Mouse (Mus musculus): ENCODE results near the gene Gm10563. TPM values are rescaled to one million over a fixed set of nuclear protein-coding genes. Genes with fewer than 3 reads are reported as not detected.
"Not testable (repeated sequence)": the region's sequence is repeated elsewhere in the genome, so short reads cannot be mapped to it uniquely, and the experiment has no call there.

The Gm10563 gene
- not detected for total RNA-seq (2021)
- long read RNA-seq, experiment 1, partial matches to known transcripts: 0 of 6 reads
- long read RNA-seq, experiment 1, other reads (novel, unspliced or antisense): 6 of 6 reads
- long read RNA-seq, experiment 2, partial matches to known transcripts: 0 of 3 reads
- long read RNA-seq, experiment 2, other reads (novel, unspliced or antisense): 3 of 3 reads

DNA sequence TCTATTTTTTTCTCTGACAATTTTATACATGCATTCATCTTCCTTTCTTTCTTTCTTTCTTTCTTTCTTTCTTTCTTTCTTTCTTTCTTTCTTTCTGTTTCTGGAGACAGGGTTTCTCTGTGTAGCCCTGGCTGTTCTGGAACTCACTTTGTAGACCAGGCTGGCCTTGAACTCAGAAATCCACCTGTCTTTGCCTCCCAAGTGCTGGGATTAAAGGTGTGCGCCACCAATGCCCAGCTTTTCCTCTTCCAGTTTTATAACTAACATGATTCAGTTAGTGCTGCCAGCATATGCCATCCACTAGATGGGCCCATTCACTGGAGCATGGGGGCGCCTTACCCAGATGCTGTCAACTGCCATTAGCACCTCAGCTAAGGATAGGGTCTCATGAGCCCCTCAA, at the start of gene Gm10563:
TSS of gene Gm10563 (minus strand) at position 101 of the 400 bp plus-strand sequence.
- DNase-seq: not testable (repeated sequence)

DNA sequence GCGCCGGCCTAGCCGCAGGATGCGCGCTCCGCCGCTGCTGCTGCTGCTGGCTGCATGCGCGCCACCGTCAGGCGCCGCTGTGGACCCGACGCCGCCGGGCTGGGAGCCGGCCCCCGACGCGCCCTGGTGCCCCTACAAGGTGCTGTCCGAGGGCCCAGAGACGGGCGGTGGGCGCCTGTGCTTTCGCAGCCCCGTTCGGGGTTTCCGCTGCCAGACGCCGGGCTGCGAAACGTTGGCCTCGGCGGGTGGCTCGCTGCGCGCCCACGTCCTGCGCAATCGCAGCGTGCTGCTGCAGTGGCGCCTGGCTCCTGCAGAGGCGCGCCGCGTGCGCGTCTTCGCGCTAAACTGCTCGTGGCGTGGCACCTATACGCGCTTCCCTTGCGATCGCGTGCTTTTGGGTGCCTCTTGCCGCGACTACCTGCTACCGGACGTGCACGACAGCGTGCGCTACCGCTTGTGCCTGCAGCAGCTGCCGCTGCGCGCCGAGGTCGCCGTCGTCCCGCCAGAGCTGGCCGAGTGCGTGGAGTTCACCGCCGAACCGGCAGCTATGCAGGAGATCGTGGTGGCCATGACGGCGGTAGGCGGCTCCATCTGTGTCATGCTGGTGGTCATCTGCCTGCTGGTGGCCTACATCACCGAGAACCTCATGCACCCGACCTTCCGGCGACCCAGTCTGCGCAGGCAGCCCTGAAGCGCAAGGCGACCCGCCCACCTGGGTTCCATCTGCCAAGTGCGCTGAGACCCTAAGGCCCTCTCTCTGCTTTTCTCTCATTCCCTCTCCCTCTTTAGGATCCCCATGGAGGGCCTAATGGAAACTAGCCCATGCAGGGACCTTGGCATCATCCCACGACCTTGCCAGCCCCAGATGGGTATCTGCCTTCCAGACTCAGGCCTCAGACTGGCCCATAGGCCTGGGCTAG, 49.5 kb upstream of the Gm10563 start:
- DNase-seq: peak; percentile 75

DNA sequence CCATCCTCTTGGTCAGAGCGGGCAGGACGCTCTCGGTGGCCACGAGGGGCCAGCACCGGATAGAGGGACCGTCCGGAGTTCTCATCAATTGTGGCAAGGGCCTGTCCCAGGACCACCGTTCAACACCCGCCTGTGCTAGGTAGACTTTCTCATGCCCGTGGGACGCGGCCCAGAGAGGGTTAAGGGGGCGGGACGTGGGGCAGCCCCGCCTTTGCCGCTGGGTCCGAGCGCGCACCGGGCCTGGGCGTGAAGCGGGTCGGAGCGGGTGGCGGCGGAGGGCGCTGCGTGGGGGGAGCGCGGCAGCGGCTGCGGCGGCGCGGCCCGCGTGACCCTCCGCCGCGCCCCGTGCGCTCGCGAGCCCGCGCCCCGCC, 48.9 kb upstream of the Gm10563 start, which contains the start of gene Fndc10:
TSS of gene Fndc10 (plus strand) at position 232 of the 371 bp plus-strand sequence.
- DNase-seq: peak; percentile 86

DNA sequence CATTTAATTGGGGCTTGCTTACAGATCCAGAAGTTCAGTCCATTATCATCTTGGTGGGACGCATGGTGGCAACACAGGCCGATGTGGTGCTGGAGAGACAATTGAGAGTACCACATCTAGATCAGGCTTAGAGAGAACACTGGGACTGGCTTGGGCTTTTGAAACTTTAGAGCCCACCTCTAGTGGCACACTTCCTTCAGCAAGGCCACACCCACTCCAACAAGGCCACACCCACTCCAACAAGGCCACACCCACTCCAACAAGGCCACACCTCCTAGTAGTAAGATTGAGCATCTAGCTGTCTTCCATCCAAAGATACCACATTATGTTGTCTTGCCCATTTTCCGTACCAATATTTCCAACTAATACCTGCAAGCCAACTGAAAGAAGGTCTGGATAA, 47.2 kb upstream of the Gm10563 start:
- no peak for DNase-seq

DNA sequence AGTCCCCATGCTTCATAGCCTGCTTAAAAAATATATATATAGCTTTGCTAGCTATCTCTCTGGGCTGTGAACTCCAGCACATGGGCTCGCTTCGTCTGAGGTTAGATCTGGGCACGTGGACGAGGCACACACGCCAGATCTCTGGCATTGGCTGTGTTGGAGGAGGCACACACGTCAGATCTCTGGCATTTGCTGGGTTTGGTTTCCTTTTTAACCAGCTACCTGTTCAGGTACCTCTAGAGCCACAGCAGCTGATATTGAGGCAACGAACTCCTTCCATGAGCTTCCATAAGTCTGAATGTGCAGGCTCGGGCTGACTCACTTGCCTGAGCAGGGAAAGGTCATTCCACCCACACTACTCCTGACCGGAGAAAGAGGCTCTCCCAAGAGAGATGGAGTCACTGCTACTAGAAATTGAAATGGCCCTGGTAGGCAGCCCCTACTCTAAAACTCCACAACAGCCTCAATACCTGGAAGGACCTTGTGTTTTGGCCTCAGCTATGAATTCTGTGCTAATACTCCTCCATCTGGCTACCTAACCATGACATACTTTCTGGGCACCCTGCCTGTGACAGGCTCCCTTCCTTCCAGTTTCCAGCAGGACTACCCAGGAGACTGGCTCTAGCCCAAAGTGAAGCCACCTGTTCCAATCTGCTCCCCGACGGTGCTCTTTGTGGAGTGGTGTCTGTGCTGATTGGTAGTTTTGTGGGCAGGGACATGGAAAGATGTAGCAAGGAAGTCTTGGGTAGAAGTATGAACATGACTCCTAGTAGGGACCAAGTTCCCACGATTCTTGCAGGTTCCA, 45.6 kb upstream of the Gm10563 start:
- no peak for DNase-seq

DNA sequence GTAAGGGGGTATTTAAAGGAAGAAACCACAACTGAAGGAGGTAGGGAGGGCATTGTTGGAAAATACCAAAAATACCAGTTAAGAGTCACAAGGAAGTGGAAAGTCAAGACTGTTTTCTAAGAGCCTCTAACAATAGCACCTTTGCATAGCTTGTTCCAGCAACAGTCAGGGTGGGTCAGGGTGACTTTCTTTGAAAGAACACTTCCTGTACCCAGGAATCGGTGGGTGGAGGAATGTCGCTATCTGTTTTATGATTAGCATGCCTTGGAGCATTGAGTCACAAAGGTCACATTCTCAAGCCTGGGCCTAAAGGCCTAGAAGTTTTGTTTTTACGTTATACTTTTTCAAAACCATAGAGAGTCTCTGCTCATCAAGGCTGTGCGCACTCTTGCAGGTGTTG, 42.6 kb upstream of the Gm10563 start:
- not testable (repeated sequence) for DNase-seq

- not testable (repeated sequence) for DNase-seq
Observed at GRCm38 (mm10) chr4:155683670-155684277, 38.6 kb upstream of the Gm10563 start.

GRCm38 (mm10) chr4:155675991-155676390, 30.8 kb upstream of the Gm10563 start:
- DNase-seq: no peak

DNA sequence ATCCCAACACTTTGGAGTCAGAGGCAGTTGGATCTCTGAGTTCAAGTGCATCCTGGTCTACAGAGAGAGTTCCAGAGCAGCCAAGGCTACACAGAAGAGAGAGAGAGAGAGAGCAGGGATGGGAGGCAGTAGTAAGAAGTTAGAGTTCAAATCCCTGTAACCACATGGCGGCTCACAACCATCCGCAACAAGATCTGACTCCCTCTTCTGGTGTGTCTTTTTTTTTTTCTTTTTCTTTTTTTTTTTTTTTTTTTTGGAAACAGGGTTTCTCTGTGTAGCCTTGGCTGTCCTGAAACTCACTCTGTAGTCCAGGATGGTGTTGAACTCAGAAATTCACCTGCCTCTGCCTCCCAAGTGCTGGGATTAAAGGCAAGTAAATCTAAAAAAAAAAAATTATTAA, 26.9 kb upstream of the Gm10563 start:
- DNase-seq: no peak

DNA sequence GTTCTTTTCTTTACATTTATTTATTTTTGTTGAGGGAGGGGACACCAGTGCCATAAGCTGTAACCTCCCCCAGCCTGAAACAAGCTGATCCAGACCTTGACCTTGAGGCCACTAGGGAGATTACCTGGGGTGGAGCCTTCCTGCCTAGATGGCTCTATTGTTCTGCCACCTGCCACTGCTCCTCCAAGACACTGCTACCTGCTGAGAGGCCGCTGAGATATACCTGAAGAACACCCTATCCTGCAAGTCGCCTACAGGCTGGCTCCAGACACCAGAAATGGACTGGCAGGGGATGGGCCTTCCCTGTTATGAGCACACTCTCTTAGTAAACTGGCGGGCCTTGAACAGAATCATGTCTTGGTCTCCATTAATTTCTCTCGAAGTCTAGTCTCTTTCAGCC, 25.0 kb upstream of the Gm10563 start:
- not testable (repeated sequence) for DNase-seq

- DNase-seq: no peak
Observed at GRCm38 (mm10) chr4:155669598-155670075, 24.4 kb upstream of the Gm10563 start.

- DNase-seq: peak; percentile 97
Observed at GRCm38 (mm10) chr4:155668689-155669597, 23.7 kb upstream of the Gm10563 start, which contains the start of gene Mib2. TSS of gene Mib2 (minus strand) at chr4:155669198.

DNA sequence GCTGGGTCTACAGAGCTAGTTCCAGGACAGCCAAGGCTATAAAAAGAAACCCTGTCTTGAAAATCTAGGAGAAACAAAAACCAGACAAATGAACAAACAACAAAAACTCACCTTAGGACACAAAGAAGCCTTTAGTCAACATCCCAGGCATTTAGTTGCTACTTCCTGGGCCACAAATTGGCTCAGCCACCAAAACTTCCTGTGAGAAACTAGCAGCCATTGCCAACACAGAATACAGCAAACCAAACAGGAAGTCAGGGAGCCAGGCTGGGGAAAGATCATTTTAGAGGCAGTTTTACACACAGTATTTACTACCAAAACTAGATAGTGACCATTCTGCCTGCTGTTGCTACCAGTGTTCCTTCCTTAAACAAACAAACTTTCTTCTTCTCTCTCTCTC, 21.7 kb upstream of the Gm10563 start:
- DNase-seq: no peak

DNA sequence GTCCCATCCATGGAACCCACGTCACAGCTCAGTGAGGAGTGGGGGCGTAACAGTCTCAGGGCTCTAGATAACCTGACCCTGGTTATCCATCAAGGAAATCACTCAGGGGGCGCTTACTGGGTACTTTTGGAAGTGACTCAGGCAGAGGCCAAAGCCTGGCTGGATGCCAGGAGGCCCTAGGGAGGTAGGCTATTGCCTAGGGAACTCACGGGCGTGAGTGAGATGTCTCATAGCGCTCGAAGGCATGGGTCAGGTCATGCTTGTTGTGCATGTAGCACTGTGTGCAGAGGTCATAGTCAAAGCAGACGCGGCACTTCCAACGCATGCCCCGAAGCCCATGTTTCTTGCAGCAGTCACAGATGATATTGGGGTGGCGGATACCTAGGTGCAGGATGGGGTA, 15.4 kb upstream of the Gm10563 start:
- DNase-seq: peak; percentile 80

- no peak for DNase-seq
Observed at GRCm38 (mm10) chr4:155658961-155659360, 13.8 kb upstream of the Gm10563 start.

- no peak for DNase-seq
Observed at GRCm38 (mm10) chr4:155656214-155656751, 11.1 kb upstream of the Gm10563 start.

DNA sequence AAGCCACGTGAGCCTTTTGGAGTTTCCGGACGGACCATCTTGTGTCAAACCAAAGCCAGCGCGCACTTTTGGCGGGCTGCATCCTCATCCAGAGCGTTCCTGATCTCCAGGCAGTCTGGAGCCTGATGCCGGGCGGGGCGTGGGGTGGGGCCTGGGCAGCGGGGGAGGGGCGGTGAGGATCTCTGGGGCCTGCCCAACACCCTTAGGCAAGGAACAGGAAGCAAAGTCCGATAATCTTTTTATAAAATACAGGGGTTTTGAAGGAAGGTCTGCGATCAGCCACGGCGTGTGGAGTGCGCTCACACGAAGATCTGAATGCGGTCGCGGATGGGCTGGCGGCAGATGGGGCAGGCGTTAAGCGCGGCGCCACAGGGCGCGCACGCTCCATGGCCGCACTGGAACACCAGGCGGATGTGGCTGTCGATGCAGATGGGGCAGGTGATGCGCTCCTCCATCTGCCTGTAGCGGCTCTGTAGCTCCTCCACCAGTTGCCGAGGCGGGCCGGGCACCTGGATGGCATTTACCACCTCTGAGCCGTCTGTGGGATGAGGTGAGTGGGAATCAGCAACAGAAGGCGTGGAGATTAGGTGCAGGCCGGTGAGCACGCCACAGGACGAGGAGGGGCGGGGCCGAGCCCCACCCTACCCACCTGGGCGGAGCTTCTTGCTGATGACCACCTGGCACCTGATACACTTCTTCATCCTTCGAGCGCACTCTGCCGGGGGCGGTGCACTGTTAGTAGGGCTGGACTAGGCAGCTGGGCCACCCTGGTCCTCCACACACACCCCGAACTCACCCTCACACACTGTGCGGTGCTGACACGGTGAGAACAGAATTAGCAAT, 9.5 kb upstream of the Gm10563 start:
- peak; percentile 71 for DNase-seq

DNA sequence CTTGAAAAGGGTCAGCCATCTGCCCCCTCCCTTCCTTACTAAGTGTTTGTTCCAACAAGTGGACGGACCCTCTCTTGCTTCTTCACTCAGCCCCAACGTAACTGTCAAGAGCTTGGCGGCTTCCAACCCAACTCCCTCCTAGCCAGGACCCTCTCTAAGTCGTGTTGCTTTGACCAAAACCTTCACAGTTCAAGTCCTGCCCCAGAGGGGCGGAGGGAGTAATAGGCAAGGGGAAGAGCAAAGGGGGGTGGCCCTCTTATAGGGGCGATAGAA, 8.9 kb upstream of the Gm10563 start:
- no peak for DNase-seq

DNA sequence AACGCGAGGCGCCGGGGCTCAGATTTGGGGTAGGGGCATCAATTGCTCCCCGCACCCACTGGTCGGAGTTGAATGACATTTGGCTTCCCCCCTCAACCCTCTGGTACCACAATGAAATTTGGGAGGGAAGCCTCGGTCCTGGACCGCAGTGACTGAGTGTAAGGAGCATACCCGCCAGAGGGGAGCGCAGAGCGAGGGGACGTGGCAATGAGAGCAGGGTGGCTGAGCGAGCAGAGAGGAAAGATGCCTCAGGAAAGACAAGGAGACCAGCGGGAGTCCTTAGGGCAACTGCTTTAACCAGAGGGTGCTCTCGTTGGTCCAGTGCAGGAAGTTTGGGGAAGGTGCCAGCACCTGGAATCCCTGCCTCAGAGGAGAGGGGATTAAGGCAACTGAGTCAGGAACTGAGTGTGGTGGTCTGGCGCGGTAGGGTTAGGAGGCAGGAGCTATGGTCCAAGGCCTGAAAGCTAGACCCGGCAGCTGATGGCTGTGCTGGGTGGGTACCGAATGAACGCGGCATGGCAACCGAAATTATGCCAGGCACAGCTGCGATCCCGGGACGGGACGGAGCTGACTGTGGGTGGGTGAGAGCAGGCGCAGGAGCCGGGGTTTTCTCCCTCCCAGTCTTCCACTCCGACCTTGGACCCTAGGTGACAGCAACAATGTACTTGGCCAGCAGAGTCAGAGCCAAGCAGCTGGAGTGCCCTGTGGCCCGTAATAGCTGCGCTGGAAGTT, 8.4 kb upstream of the Gm10563 start:
- DNase-seq: no peak

All from adrenal gland, postnatal 10 days (tissue).